Mouse (Mus musculus) testis, adult 2 months (tissue): Measurements from ENCODE around the gene Samd4.

ENCODE experiments used
- CTCF ChIP-seq: fragments of 200-500 bp; IDR thresholded peaks from 2 replicates; pipeline ENCODE4 v1.5.1; 2012; ENCODE audit warnings: low read depth, mild to moderate bottlenecking, inconsistent platforms, low read length, moderate library complexity; ENCODE audit not compliant: control insufficient read depth, insufficient read depth, insufficient replicate concordance
- POLR2A ChIP-seq: fragments of 200-500 bp; IDR thresholded peaks from 2 replicates; pipeline ENCODE4 v1.6.1; 2012; ENCODE audit warnings: low read depth, mild to moderate bottlenecking, inconsistent platforms, low read length, moderate library complexity; ENCODE audit not compliant: control insufficient read depth

GRCm38 (mm10) chr14:47065067-47065466 is 182.4 kb downstream of the Samd4 start:
- TF ChIP-seq CTCF (no peak), POLR2A (no peak)
